Mouse (Mus musculus) left cerebral cortex, adult 2 months (tissue): ENCODE data around the gene Atp6v1e2. TPM values are rescaled to one million over a fixed set of nuclear protein-coding genes. Genes with fewer than 3 reads are reported as not detected.

Source experiments
- DNase-seq, 2 experiments: peaks; one replicate each; pipeline ENCODE4 v3.0.0; 2021 to 2022; ENCODE audit warnings: low spot score in 2 of 2, mixed read lengths in 1 of 2; ENCODE audit errors: extremely low spot score in 1 of 2
- H3K27ac ChIP-seq: fragments of 200-600 bp; 2 replicates; pipeline ENCODE4 v1.8.1; 2022
- H3K4me3 ChIP-seq: fragments of 200-600 bp; 2 replicates; pipeline ENCODE4 v1.8.1; 2022
- CTCF ChIP-seq: fragments of 200-600 bp; IDR thresholded peaks from 2 replicates; pipeline ENCODE4 v1.8.1; 2022; ENCODE audit warnings: antibody characterized with exemption, mild to moderate bottlenecking, moderate library complexity
- intact Hi-C: fragments of 180-260 bp; cut with DNase I; formaldehyde crosslinking; loops from one replicate; pipeline ENCODE4 v1.15.1; 2025
- total RNA-seq, 2 experiments: library from RNA; stranded (reverse); gene quantifications; 2 replicates each; pipeline ENCODE4 v1.2.3; 2021

Atp6v1e2 gene
- total RNA-seq, 2 experiments from 2014 or later: not detected

DNA sequence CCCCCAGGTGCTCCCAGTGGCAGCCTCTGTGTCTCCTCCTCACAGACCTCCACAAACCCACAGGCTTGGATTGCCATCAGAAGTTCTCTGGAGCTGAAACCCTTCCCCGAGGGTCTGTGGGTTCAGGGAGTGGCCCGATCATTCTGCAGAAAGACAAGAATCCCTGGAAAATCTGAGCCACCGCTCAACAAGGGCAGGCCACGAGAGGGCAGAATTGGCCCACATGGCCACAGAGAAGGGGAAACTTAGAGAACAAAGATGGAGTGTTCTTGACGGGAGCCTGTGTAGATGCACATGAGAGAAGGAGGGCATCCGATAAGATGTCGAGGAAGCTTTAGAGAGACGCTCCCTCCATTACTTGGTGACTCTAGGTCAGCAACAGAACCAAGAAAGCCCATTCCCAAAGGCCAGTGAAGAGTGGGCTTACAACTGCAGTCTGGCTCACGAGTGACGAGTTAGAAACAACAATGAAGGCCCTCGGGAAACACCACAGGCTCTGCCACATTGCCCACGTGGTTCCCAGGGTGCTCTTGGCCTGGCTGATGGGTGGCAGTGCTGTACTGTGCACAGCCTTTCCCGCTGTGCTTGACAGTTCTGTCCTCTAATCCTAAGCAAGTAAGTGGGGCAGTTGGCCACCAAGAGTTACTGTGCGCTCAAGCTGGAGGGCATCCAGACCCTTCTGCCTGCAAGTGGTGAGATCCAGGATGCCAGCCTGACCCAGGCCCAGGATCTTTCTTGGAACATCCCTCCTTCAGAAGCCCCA, 37.8 kb downstream of the Atp6v1e2 start:
- intact Hi-C loops: loop anchor here (5.0 kb wide), 1 partner anchor 748 kb away; no protein-coding TSS in a partner anchor
- Histone ChIP-seq H3K4me3 (no peak overlapping the region), H3K27ac (no peak overlapping the region)
- DNase-seq: peak; percentile 34 to 39
- TF ChIP-seq CTCF: peak; percentile 63

DNA sequence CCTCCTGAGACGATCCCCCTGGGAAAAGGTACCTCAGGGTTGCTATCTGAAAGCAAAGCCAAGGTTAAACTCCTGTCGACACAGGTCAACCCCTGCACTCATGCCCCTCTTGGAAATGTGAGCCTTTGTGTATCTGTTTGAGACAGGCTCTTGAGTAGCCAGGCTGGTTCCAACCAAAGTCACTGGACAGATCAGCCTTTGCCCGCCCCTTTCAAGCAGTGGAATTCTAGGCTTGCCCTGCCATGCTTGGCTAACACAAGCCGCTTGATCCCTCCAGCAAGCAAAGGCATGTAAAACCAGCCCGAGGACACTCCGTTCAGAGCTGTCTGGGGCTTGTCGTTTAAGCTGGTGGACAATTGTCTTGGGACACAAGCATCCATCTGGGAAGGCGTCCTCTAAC, 39.4 kb downstream of the Atp6v1e2 start:
- TF ChIP-seq CTCF: no peak
- intact Hi-C loops: loop anchor here (5.0 kb wide), 1 partner anchor 746 kb away; no protein-coding TSS in a partner anchor
- DNase-seq: peak; percentile 6 to 8
- no peak overlapping the region for H3K27ac ChIP-seq
- no peak overlapping the region for H3K4me3 ChIP-seq

GRCm38 (mm10) chr17:86907092-86907491, 40.6 kb downstream of the Atp6v1e2 start:
- H3K4me3 ChIP-seq: no peak overlapping the region
- intact Hi-C loops: loop anchor here (2.0 to 5.0 kb wide), 4 partner anchors 138 to 745 kb away; no protein-coding TSS in a partner anchor
- no peak overlapping the region for H3K27ac ChIP-seq
- DNase-seq: peak in 1 of 2 experiments; percentile 5
- no peak for TF ChIP-seq CTCF

DNA sequence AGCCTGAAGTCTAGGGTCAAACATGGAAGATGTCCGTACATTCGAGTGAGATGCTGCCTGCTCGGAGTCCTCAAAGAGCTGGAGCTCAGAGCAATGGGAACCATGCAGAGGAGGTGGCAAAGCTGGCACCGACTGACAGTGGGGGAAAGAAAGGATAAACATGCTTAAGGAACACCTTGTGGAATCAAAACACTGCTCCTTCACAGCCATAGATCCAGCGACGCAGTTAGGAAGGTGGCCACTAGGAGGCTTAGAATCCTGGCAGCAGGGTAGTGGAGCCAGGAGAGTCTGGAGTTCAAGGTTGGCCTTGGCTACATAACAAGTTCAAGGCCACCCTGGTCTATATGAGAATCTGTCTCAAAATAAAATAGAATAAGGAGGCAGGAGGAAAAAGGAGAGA, 41.1 kb downstream of the Atp6v1e2 start:
- peak in 1 of 2 experiments; percentile 10 for DNase-seq
- H3K4me3 ChIP-seq: no peak overlapping the region
- intact Hi-C loops: loop anchor here (2.0 to 5.0 kb wide), 4 partner anchors 138 to 744 kb away; no protein-coding TSS in a partner anchor
- H3K27ac ChIP-seq: no peak overlapping the region
- TF ChIP-seq CTCF: no peak; the same call in 1 of the 2 replicates

GRCm38 (mm10) chr17:86906136-86906461, 41.6 kb downstream of the Atp6v1e2 start:
- no peak overlapping the region for H3K4me3 ChIP-seq

GRCm38 (mm10) chr17:86905297-86906135, 42.2 kb downstream of the Atp6v1e2 start:
- peak overlapping the region; percentile 76 for H3K27ac ChIP-seq
- H3K4me3 ChIP-seq: no peak overlapping the region
- intact Hi-C loops: loop anchor here (2.0 to 5.0 kb wide), 5 partner anchors 139 to 743 kb away; no protein-coding TSS in a partner anchor
- peak in 1 of 2 experiments; percentile 52 for DNase-seq
- peak; percentile 49 for TF ChIP-seq CTCF

More at GRCm38 (mm10) chr17:86906136-86906461, 41.6 kb downstream of the Atp6v1e2 start:
- intact Hi-C loops: loop anchor here (2.0 to 5.0 kb wide), 4 partner anchors 139 to 744 kb away; no protein-coding TSS in a partner anchor
- H3K27ac ChIP-seq: peak overlapping the region; percentile 76
- DNase-seq: peak; percentile 80 to 86
- peak; percentile 91 for TF ChIP-seq CTCF

- Histone ChIP-seq H3K27ac (no peak overlapping the region), H3K4me3 (no peak overlapping the region)
- intact Hi-C loops: loop anchor here (2.0 kb wide), 1 partner anchor 367 kb away; no protein-coding TSS in a partner anchor
- no peak for TF ChIP-seq CTCF
- DNase-seq: no peak
Measured at GRCm38 (mm10) chr17:86904206-86904605, 43.5 kb downstream of the Atp6v1e2 start.

GRCm38 (mm10) chr17:86903596-86903995, 44.1 kb downstream of the Atp6v1e2 start:
- no peak overlapping the region for H3K27ac ChIP-seq
- intact Hi-C loops: no loop called here
- peak; percentile 38 to 42 for DNase-seq
- no peak overlapping the region for H3K4me3 ChIP-seq
- no peak; the same call in 1 of the 2 replicates for TF ChIP-seq CTCF

DNA sequence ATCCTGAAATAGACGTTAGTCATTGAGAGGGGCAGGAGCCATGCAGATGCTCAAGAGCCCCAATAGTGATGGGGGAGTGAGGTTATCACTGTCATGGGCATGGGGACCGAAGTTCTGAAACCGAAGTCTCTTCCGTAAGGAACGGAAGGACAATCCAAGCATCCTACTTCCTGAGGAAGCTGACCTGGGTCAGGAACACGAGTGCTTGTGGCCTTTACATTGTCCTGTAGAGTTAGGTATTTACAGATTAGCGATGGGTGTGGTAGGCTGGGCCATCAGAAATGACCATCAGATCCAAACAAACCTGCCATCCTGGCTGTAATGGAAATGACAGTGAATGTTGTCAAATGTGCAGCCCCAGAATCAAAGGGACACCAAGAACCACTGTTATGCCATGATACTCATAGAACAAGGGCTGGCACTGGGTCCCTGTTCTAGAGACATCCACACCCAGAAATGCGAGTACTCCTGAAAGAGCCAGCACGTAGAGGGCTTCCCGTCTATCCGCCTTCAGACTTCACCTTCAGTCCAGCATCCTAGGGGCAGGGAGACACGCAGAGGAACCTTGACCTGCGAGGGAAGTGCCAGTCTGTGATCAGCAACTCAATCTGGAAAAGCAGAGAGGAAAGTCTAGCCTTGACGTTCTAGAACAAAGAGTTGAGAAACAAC, 45.2 kb downstream of the Atp6v1e2 start:
- H3K27ac ChIP-seq: no peak overlapping the region
- intact Hi-C loops: no loop called here
- DNase-seq: no peak
- TF ChIP-seq CTCF: no peak
- H3K4me3 ChIP-seq: no peak overlapping the region

DNA sequence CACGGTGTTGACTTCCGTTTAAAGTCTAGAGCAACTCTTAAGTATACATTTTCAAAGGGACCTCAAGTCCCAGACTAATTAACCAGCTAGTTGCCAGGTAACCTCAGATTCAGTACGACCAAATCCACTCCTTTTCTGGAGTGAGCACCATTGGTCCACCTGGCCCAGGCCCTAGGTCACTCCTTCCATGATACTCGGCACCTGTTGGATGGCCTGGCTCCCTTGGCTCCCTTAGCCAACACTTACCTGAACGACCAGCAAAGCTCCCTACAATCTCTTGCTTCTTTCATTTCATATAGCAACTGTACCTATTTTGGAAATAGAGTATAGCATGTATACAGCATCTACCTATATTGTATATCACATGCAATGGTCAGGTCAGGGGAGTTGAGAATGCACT, 47.1 kb downstream of the Atp6v1e2 start:
- Histone ChIP-seq H3K4me3 (no peak overlapping the region), H3K27ac (no peak overlapping the region)
- intact Hi-C loops: no loop called here
- no peak for TF ChIP-seq CTCF
- DNase-seq: no peak

DNA sequence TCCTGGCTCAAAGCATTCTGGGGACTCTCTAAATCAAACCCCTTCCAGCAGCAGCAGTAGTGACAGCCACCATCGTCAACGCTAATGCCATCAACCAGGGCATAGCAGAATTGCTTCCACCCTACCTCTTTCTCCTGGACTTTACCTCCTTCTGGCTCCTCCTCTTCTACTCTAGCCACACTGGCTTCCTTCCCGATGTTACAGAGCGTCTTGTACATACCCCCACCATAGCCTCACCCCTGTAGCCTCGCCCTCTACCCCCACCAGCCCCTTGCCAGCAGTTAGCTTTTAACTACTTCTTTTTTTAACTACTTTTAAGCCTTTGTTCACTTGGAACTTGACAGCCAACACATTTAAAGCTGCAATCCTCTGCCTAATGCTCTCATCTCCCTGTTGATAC, 47.9 kb downstream of the Atp6v1e2 start:
- no peak for TF ChIP-seq CTCF
- no peak for DNase-seq
- Histone ChIP-seq H3K4me3 (no peak overlapping the region), H3K27ac (no peak overlapping the region)
- intact Hi-C loops: loop anchor here (5.0 kb wide), 1 partner anchor 143 kb away; no protein-coding TSS in a partner anchor
